Mouse (Mus musculus): Measurements from ENCODE around the gene Myh2.

- TF ChIP-seq CTCF (conservative IDR thresholded peaks at IDR 0.05; ENCODE audit: low read length), result no peak
- no peak for TF ChIP-seq NANOG (IDR thresholded peaks at IDR 0.05; ENCODE audit: borderline replicate concordance, low read length)
- TF ChIP-seq POU5F1 (IDR thresholded peaks at IDR 0.05; ENCODE audit: borderline replicate concordance, low read length), result no peak
Measured at GRCm38 (mm10) chr11:67224466-67224865, 53.6 kb downstream of the Myh2 start.
